Comparison of ENCODE assay signal across 8 mouse cellular contexts in genomic region chr6:28215268-28215954, GRCm38 (mm10).
DNase-seq lines count a peak whose midpoint lies in the region; ATAC-seq and TF ChIP-seq lines count a peak whose summit lies in the region.

No protein-coding gene starts in this region.

- H3K4me1 ChIP-seq in brown adipose tissue, adult 24 weeks (ENCODE audit: control insufficient read depth, insufficient read depth, insufficient read length, low read length) = no peaks in the 10 kb centered on the region
- no peaks in the 10 kb centered on the region for H3K4me1 ChIP-seq in heart, embryonic 13.5 days
- H3K4me1 ChIP-seq in liver, embryonic 13.5 days (replicated peaks) = peaks cover 16% of the 10 kb centered on the region
- no peaks in the 10 kb centered on the region; the same call in 1 of the 2 replicates for H3K4me1 ChIP-seq in neural tube, embryonic 12.5 days
- peaks cover 2% of the 10 kb centered on the region; the same call in 1 of the 2 replicates for H3K4me1 ChIP-seq in testis, adult 2 months (ENCODE audit: control insufficient read depth, insufficient read depth, low read length)

- H3K4me3 ChIP-seq in brown adipose tissue, adult 24 weeks (ENCODE audit: insufficient read depth, low read depth, low read length) = peak overlapping the region; percentile 75
- H3K4me3 ChIP-seq in heart, embryonic 13.5 days = peak overlapping the region; percentile 63
- peak overlapping the region; percentile 74 for H3K4me3 ChIP-seq in liver, embryonic 13.5 days (replicated peaks)
- H3K4me3 ChIP-seq in neural tube, embryonic 12.5 days = peak overlapping the region; percentile 52
- peak overlapping the region; percentile 96 for H3K4me3 ChIP-seq in testis, adult 2 months (ENCODE audit: control insufficient read depth, low read depth, low read length)

- H3K9me3 ChIP-seq in heart, embryonic 13.5 days = no peaks in the 10 kb centered on the region
- H3K9me3 ChIP-seq in liver, embryonic 13.5 days (replicated peaks) = no peaks in the 10 kb centered on the region
- H3K9me3 ChIP-seq in neural tube, embryonic 12.5 days = no peaks in the 10 kb centered on the region

- peak overlapping the region; percentile 87 for H3K9ac ChIP-seq in heart, embryonic 13.5 days
- peak overlapping the region; percentile 86 for H3K9ac ChIP-seq in liver, embryonic 13.5 days
- peak overlapping the region; percentile 72 for H3K9ac ChIP-seq in neural tube, embryonic 12.5 days

- under 1% methylated on average over 77 of the region's 87 CpGs for WGBS in heart, embryonic 13.5 days
- under 1% methylated on average over 87 of the region's 87 CpGs for WGBS in liver, embryonic 13.5 days (ENCODE audit: insufficient replicate concordance)
- under 1% methylated on average over 87 of the region's 87 CpGs for WGBS in neural tube, embryonic 12.5 days

- H3K27me3 ChIP-seq in heart, embryonic 13.5 days (replicated peaks) = 0 out of 2 replicates have a peak, but pooled peaks cover 3% of the 10 kb centered on the region
- H3K27me3 ChIP-seq in liver, embryonic 13.5 days = no peaks in the 10 kb centered on the region
- H3K27me3 ChIP-seq in neural tube, embryonic 12.5 days (replicated peaks) = no peaks in the 10 kb centered on the region
- no peaks in the 10 kb centered on the region for H3K27me3 ChIP-seq in testis, adult 2 months (ENCODE audit: control insufficient read depth, insufficient read depth, low read length)

- ATAC-seq in erythroid progenitor cell, adult 5-6 weeks (replicated peaks; ENCODE audit: low FRiP score, poor library complexity, severe bottlenecking) = peak; percentile 89
- ATAC-seq in heart, embryonic 13.5 days (ENCODE audit: extremely low read depth, insufficient number of reproducible peaks, low FRiP score, low TSS enrichment) = peak; percentile 77; the same call in 1 of the 2 replicates
- ATAC-seq in liver, embryonic 13.5 days (ENCODE audit: low read depth) = peak; percentile 95
- peak; percentile 93 for ATAC-seq in neural tube, embryonic 12.5 days (ENCODE audit: low FRiP score, low read depth)

- no peak overlapping the region for H3K27ac ChIP-seq in brown adipose tissue, adult 24 weeks (replicated peaks; ENCODE audit: low read depth, low read length)
- H3K27ac ChIP-seq in heart, embryonic 13.5 days (replicated peaks) = no peak overlapping the region
- H3K27ac ChIP-seq in liver, embryonic 13.5 days = peak overlapping the region; percentile 80
- H3K27ac ChIP-seq in neural tube, embryonic 12.5 days = no peak overlapping the region
- peak overlapping the region; percentile 54; the same call in 1 of the 2 replicates for H3K27ac ChIP-seq in testis, adult 2 months (ENCODE audit: control insufficient read depth, insufficient read depth, low read depth, low read length)

- peak; percentile 74 for DNase-seq in CD4-positive helper T cell, adult 2 months (ENCODE audit: low read depth, low spot score)
- DNase-seq in kidney, postnatal 10 days = peak; percentile 80
- DNase-seq in liver, embryonic 13.5 days = peak; percentile 62

- peak overlapping the region; percentile 93 for H3K4me2 ChIP-seq in heart, embryonic 13.5 days
- H3K4me2 ChIP-seq in liver, embryonic 13.5 days = peak overlapping the region; percentile 91
- peak overlapping the region; percentile 72 for H3K4me2 ChIP-seq in neural tube, embryonic 12.5 days (replicated peaks)

- no peaks in the 10 kb centered on the region for H3K36me3 ChIP-seq in heart, embryonic 13.5 days
- peaks cover 13% of the 10 kb centered on the region; the same call in 1 of the 2 replicates for H3K36me3 ChIP-seq in liver, embryonic 13.5 days
- H3K36me3 ChIP-seq in neural tube, embryonic 12.5 days = no peaks in the 10 kb centered on the region
- H3K36me3 ChIP-seq in testis, adult 2 months (ENCODE audit: control insufficient read depth, insufficient read depth, low read length) = no peaks in the 10 kb centered on the region

- TF ChIP-seq POLR2A in testis, adult 2 months (IDR thresholded peaks at IDR 0.05; ENCODE audit: control insufficient read depth, low read depth, low read length) = peak; percentile 32; the same call in 1 of the 2 replicates

- TF ChIP-seq CTCF in testis, adult 2 months (IDR thresholded peaks at IDR 0.05; ENCODE audit: control insufficient read depth, insufficient read depth, insufficient replicate concordance, low read depth, low read length) = no peak

Comparison
In these comparisons a context has a peak if more than half of its experiments do, and no peak if none do; other contexts are left out.
1. H3K27ac ChIP-seq: peak in liver, embryonic 13.5 days (single experiment) and testis, adult 2 months (single experiment); none in brown adipose tissue, adult 24 weeks (single experiment), heart, embryonic 13.5 days (single experiment) and neural tube, embryonic 12.5 days (single experiment).
2. Peak in every context shown above with its lines, with median percentiles within 50 percentile points of each other: DNase-seq, H3K4me3 ChIP-seq, ATAC-seq, H3K4me2 ChIP-seq and H3K9ac ChIP-seq.